Mouse (Mus musculus) brain, adult 2 months (tissue): Measurements from ENCODE around the gene Jmjd6.
A peak's percentile ranks its signal among the peaks of the same experiment; 100 is the strongest.

Experiments
- DNase-seq: peaks from one replicate; pipeline ENCODE4 v3.0.0; 2011; ENCODE audit warnings: low read depth, low spot score

The Jmjd6 gene

GRCm38 (mm10) chr11:116843261-116844233, at the start of gene Jmjd6, which contains the start of gene Mettl23:
Jmjd6 (minus strand) TSS chr11:116843449.
Mettl23 (plus strand) TSS chr11:116843278.
- DNase-seq = peak; percentile 100

GRCm38 (mm10) chr11:116887136-116887535, 43.9 kb upstream of the Jmjd6 start:
- no peak for DNase-seq

GRCm38 (mm10) chr11:116885275-116886151, 42.3 kb upstream of the Jmjd6 start:
- peak; percentile 94 for DNase-seq

GRCm38 (mm10) chr11:116884061-116884460, 40.8 kb upstream of the Jmjd6 start:
- DNase-seq = no peak

GRCm38 (mm10) chr11:116882446-116882845, 39.2 kb upstream of the Jmjd6 start:
- DNase-seq = no peak

GRCm38 (mm10) chr11:116881440-116881839, 38.2 kb upstream of the Jmjd6 start:
- DNase-seq = peak; percentile 77

- peak; percentile 75 for DNase-seq
These were observed 37.6 kb upstream of the Jmjd6 start for GRCm38 (mm10) chr11:116880839-116881238.

GRCm38 (mm10) chr11:116878454-116878853, 35.2 kb upstream of the Jmjd6 start:
- no peak for DNase-seq

- DNase-seq = peak; percentile 82
These were observed 30.7 kb upstream of the Jmjd6 start for GRCm38 (mm10) chr11:116873987-116874386.

GRCm38 (mm10) chr11:116871538-116871937, 28.3 kb upstream of the Jmjd6 start:
- DNase-seq = no peak

GRCm38 (mm10) chr11:116869641-116870040, 26.4 kb upstream of the Jmjd6 start:
- DNase-seq = peak; percentile 56

GRCm38 (mm10) chr11:116869223-116869622, 26.0 kb upstream of the Jmjd6 start:
- DNase-seq = peak; percentile 58

- peak; percentile 72 for DNase-seq
These were observed 24.9 kb upstream of the Jmjd6 start for GRCm38 (mm10) chr11:116868129-116868528.

- DNase-seq = no peak
These were observed 22.8 kb upstream of the Jmjd6 start for GRCm38 (mm10) chr11:116865945-116866585.

- no peak for DNase-seq
These were observed 21.2 kb upstream of the Jmjd6 start for GRCm38 (mm10) chr11:116864444-116864843.

GRCm38 (mm10) chr11:116857183-116857850, 14.1 kb upstream of the Jmjd6 start:
- DNase-seq = no peak

GRCm38 (mm10) chr11:116854279-116854678, 11.0 kb upstream of the Jmjd6 start:
- no peak for DNase-seq

GRCm38 (mm10) chr11:116853512-116853928, 10.3 kb upstream of the Jmjd6 start:
- DNase-seq = peak; percentile 97

GRCm38 (mm10) chr11:116852891-116853511, 9.8 kb upstream of the Jmjd6 start, which contains the start of gene Srsf2:
Srsf2 (minus strand) TSS chr11:116853094.
- peak; percentile 96 for DNase-seq

- peak; percentile 87 for DNase-seq
These were observed 9.1 kb upstream of the Jmjd6 start, which contains the start of gene Mfsd11 for GRCm38 (mm10) chr11:116852291-116852890. Mfsd11 (plus strand) TSS chr11:116852440.
